Mouse (Mus musculus): ENCODE data around the gene Gm20388.

- TF ChIP-seq CTCF (IDR thresholded peaks at IDR 0.05; ENCODE audit: borderline replicate concordance, extremely low read depth, insufficient read depth, insufficient read length) (no peak), POLR2A (IDR thresholded peaks at IDR 0.05; ENCODE audit: borderline replicate concordance, extremely low read depth, insufficient read depth, insufficient read length, poor library complexity, severe bottlenecking) (no peak)
Observed at GRCm38 (mm10) chr8:122720811-122721640, 2810.4 kb downstream of the Gm20388 start.

Data from brain, embryonic 14.5 days (tissue).